Mouse (Mus musculus): ENCODE measurements at regions not wholly inside any gene's neighbourhood (a gene's known extent, or its start where the extent isn't known, plus 50 kb on each side); places are given as distances from the start of the nearest gene placed in this dataset.

GRCm38 (mm10) chr5:96931576-96932152 lies 65.8 kb upstream of the Bmp2k start:
- no peak for DNase-seq (ENCODE audit: low read depth, low spot score)

- DNase-seq (ENCODE audit: low read depth, low spot score), result no peak
These were observed 61.2 kb upstream of the Bmp2k start for GRCm38 (mm10) chr5:96936239-96936638.

GRCm38 (mm10) chr5:96938718-96939117 lies 58.8 kb upstream of the Bmp2k start:
- no peak for DNase-seq (ENCODE audit: low read depth, low spot score)

- DNase-seq (ENCODE audit: low read depth, low spot score), result no peak
These were observed 58.2 kb upstream of the Bmp2k start for GRCm38 (mm10) chr5:96939273-96939672.

- no peak for DNase-seq (ENCODE audit: low read depth, low spot score)
These were observed 57.1 kb upstream of the Bmp2k start for GRCm38 (mm10) chr5:96940170-96941086.

GRCm38 (mm10) chr5:96941087-96941468 lies 56.4 kb upstream of the Bmp2k start:
- no peak for DNase-seq (ENCODE audit: low read depth, low spot score)

GRCm38 (mm10) chr5:96941518-96941917 lies 56.0 kb upstream of the Bmp2k start:
- no peak for DNase-seq (ENCODE audit: low read depth, low spot score)

All from brain, adult 2 months (tissue).